Mouse (Mus musculus) liver, postnatal 0 days (tissue): Measurements from ENCODE around the gene Abi3. TPM values are rescaled to one million over a fixed set of nuclear protein-coding genes. Genes with fewer than 3 reads are reported as not detected.

Source experiments
- ATAC-seq: fragments of 200-750 bp; cut with Nextera tagmentation; 2 replicates; pipeline ENCODE4 v1.8.0; 2017; ENCODE audit warnings: mild to moderate bottlenecking, moderate library complexity
- DNase-seq: peaks from one replicate; pipeline ENCODE4 v3.0.0-alpha.2; 2016
- H3K27ac ChIP-seq: fragments of 300-500 bp; sonication (generic); 2 replicates; pipeline ENCODE4 v1.5.1; 2014; ENCODE audit warnings: antibody characterized with exemption, moderate library complexity, mild to moderate bottlenecking, low read depth
- H3K27me3 ChIP-seq: fragments of 300-500 bp; sonication (generic); 2 replicates; pipeline ENCODE4 v1.6.1; 2014; ENCODE audit warnings: low read length, control low read depth, mixed read lengths; ENCODE audit not compliant: insufficient read depth
- H3K36me3 ChIP-seq: fragments of 300-500 bp; sonication (generic); replicated peaks from 2 replicates; pipeline ENCODE4 v1.6.1; 2014; ENCODE audit warnings: mild to moderate bottlenecking, control low read depth, low read length, moderate library complexity, mixed read lengths; ENCODE audit not compliant: insufficient read depth
- H3K4me1 ChIP-seq: fragments of 300-500 bp; sonication (generic); 2 replicates; pipeline ENCODE4 v1.6.1; 2014; ENCODE audit warnings: antibody characterized with exemption, mild to moderate bottlenecking, control low read depth; ENCODE audit not compliant: insufficient read depth
- H3K4me2 ChIP-seq: fragments of 300-500 bp; sonication (generic); 2 replicates; pipeline ENCODE4 v1.6.1; 2014; ENCODE audit warnings: low read depth, mild to moderate bottlenecking, low read length, moderate library complexity, mixed read lengths
- H3K4me3 ChIP-seq: fragments of 300-500 bp; sonication (generic); 2 replicates; pipeline ENCODE4 v1.5.1; 2014; ENCODE audit warnings: low read depth, low read length
- H3K9ac ChIP-seq: fragments of 300-500 bp; sonication (generic); replicated peaks from 2 replicates; pipeline ENCODE4 v1.6.1; 2014; ENCODE audit warnings: mild to moderate bottlenecking, moderate library complexity
- H3K9me3 ChIP-seq: fragments of 300-500 bp; sonication (generic); 2 replicates; pipeline ENCODE4 v1.6.1; 2016; ENCODE audit warnings: mild to moderate bottlenecking, control low read depth, low read length, mixed read lengths
- CTCF ChIP-seq: sonication (generic); IDR thresholded peaks from 2 replicates; pipeline ENCODE4 v1.5.1; 2016; ENCODE audit warnings: antibody characterized with exemption, low read depth
- EP300 ChIP-seq: IDR thresholded peaks from 2 replicates; pipeline ENCODE4 v1.6.1; 2016; ENCODE audit warnings: antibody characterized with exemption, low read depth, mild to moderate bottlenecking
- WGBS: fragments of 180-500 bp; shearing (Covaris S2); extraction: QIAGEN DNeasy Blood & Tissue Kit; methylation state at CpG from one replicate; pipeline ENCODE4 v1.1.7; 2014; ENCODE audit not compliant: insufficient replicate concordance; 5-methylcytosine and 5-hydroxymethylcytosine counted together
- polyA plus RNA-seq: library from polyadenylated mRNA; unstranded; fragments of >200 nt; fragmentation: Nextera tagmentation; extraction: Ambion mirVana; gene quantifications from 2 replicates; pipeline ENCODE4 v1.2.1, GENCODE M21; 2015

Gene Abi3
- polyA plus RNA-seq, 1 experiment from 2014 or later: 9.8 TPM

- no peak overlapping the region for H3K27ac ChIP-seq
- no peak for ATAC-seq
Observed at GRCm38 (mm10) chr11:95791787-95792186, 50.5 kb downstream of the Abi3 start.

DNA sequence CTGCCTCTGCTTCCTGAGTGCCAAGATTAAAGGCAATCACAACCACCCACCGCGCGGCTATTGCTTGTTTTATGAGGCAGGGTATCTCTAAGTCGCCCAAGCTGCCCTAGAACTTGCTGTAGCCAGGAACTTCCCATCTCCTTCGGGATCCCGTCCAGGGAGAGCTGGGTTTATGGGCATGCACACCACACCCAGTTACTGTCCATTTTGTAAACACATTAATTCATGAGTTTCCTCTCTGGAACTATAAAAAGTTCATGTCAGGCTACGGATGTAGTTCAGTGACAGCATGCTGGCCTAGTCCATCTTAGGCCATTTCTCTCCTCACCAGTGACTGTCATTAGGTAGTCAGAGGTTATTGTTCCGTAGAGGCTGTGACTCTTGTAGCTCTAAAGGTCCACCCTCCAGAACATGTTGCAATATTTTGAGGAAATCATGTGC is 52.8 kb downstream of the Abi3 start:
- no peak for DNase-seq

More at GRCm38 (mm10) chr11:95791787-95792186, 50.5 kb downstream of the Abi3 start:
- Histone ChIP-seq H3K4me3 (no peak overlapping the region), H3K9me3 (no peaks in the 10 kb centered on the region), H3K36me3 (no peaks in the 10 kb centered on the region), H3K4me1 (peaks cover 6% of the 10 kb centered on the region), H3K4me2 (no peak overlapping the region), H3K9ac (no peak overlapping the region), H3K27me3 (peaks cover 13% of the 10 kb centered on the region)
- 87% methylated on average over 13 of the region's 13 CpGs for WGBS
- no peak for DNase-seq
- TF ChIP-seq EP300: no peak
- TF ChIP-seq CTCF: no peak

DNA sequence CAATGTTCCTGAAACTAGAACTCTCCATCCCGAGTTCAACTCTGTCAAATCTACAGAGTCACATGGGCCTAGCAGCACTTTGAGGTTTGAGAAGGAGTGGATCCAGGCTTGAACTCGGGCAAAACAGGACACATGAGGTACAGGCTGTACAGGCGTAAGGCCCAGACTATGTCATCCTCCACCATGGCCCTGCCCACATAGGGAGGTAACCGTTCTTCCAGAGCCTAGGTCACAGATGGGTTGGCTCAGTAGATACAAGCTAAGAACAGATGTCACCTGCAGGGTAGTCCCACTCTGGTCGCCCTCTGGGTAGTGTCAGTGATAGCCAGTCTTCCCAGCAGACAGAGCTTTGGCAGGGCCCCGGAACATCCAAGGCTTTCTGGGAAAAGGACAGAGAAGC is 55.8 kb downstream of the Abi3 start:
- Histone ChIP-seq H3K9me3 (no peaks in the 10 kb centered on the region), H3K9ac (no peak overlapping the region), H3K4me1 (no peaks in the 10 kb centered on the region), H3K4me2 (no peak overlapping the region), H3K27me3 (no peaks in the 10 kb centered on the region), H3K36me3 (no peaks in the 10 kb centered on the region), H3K27ac (no peak overlapping the region), H3K4me3 (no peak overlapping the region)
- DNase-seq: no peak
- WGBS: 83% methylated on average over 6 of the region's 6 CpGs
- TF ChIP-seq EP300: no peak
- no peak for TF ChIP-seq CTCF
- ATAC-seq: no peak

More for the DNA sequence above, 52.8 kb downstream of the Abi3 start:
- H3K4me3 ChIP-seq: no peak overlapping the region
- no peak overlapping the region for H3K4me2 ChIP-seq
- TF ChIP-seq CTCF (no peak), EP300 (no peak)
- no peaks in the 10 kb centered on the region; the same call in 1 of the 2 replicates for H3K4me1 ChIP-seq
- H3K27ac ChIP-seq: no peak overlapping the region
- H3K9me3 ChIP-seq: no peaks in the 10 kb centered on the region
- ATAC-seq: no peak
- no peaks in the 10 kb centered on the region for H3K27me3 ChIP-seq
- 81% methylated on average over 8 of the region's 8 CpGs for WGBS
- no peak overlapping the region for H3K9ac ChIP-seq
- H3K36me3 ChIP-seq: no peaks in the 10 kb centered on the region

- DNase-seq: peak; percentile 65
- TF ChIP-seq CTCF (peak; percentile 74), EP300 (no peak)
- H3K27me3 ChIP-seq: no peaks in the 10 kb centered on the region
Observed at GRCm38 (mm10) chr11:95785675-95786074, 56.6 kb downstream of the Abi3 start.

GRCm38 (mm10) chr11:95783958-95784357 is 58.3 kb downstream of the Abi3 start:
- ATAC-seq: no peak

More at GRCm38 (mm10) chr11:95785675-95786074, 56.6 kb downstream of the Abi3 start:
- H3K4me1 ChIP-seq: no peaks in the 10 kb centered on the region
- no peak overlapping the region for H3K9ac ChIP-seq
- no peak overlapping the region for H3K27ac ChIP-seq
- no peak overlapping the region for H3K4me3 ChIP-seq
- H3K36me3 ChIP-seq: no peaks in the 10 kb centered on the region
- H3K4me2 ChIP-seq: no peak overlapping the region
- no peaks in the 10 kb centered on the region for H3K9me3 ChIP-seq
- WGBS: 90% methylated on average over 4 of the region's 4 CpGs
- ATAC-seq: no peak

GRCm38 (mm10) chr11:95783457-95783856 is 58.8 kb downstream of the Abi3 start:
- H3K4me1 ChIP-seq: peaks cover 7% of the 10 kb centered on the region
- no peak overlapping the region for H3K4me3 ChIP-seq
- no peak overlapping the region for H3K4me2 ChIP-seq
- no peaks in the 10 kb centered on the region for H3K36me3 ChIP-seq
- no peaks in the 10 kb centered on the region for H3K27me3 ChIP-seq
- no peaks in the 10 kb centered on the region for H3K9me3 ChIP-seq
- no peak for TF ChIP-seq CTCF
- TF ChIP-seq EP300: no peak
- ATAC-seq (no peak), DNase-seq (no peak)
- H3K9ac ChIP-seq: no peak overlapping the region
- H3K27ac ChIP-seq: no peak overlapping the region
- 82% methylated on average over 4 of the region's 4 CpGs for WGBS

More at GRCm38 (mm10) chr11:95783958-95784357, 58.3 kb downstream of the Abi3 start:
- Histone ChIP-seq H3K4me3 (no peak overlapping the region), H3K4me1 (peaks cover 2% of the 10 kb centered on the region), H3K9me3 (no peaks in the 10 kb centered on the region), H3K9ac (no peak overlapping the region), H3K27ac (no peak overlapping the region), H3K27me3 (no peaks in the 10 kb centered on the region), H3K36me3 (no peaks in the 10 kb centered on the region), H3K4me2 (no peak overlapping the region)
- DNase-seq: no peak
- WGBS: 78% methylated on average over 9 of the region's 9 CpGs
- TF ChIP-seq EP300 (no peak), CTCF (no peak)
